Mouse (Mus musculus) kidney, embryonic 14.5 days (tissue): ENCODE results near the gene Srrm4. TPM values are rescaled to one million over a fixed set of nuclear protein-coding genes. Genes with fewer than 3 reads are reported as not detected.

Experiments
- polyA plus RNA-seq: library from polyadenylated mRNA; unstranded; fragments of >200 nt; fragmentation: Nextera tagmentation; extraction: Ambion mirVana; gene quantifications from 2 replicates; pipeline ENCODE4 v1.2.1, GENCODE M21; 2014

The Srrm4 gene
- polyA plus RNA-seq, 1 experiment from 2014 or later, result 0.32 TPM

Other genes with a start within 250 kb of the Srrm4 start
- gene Hspb8, start 169.0 kb downstream of the Srrm4 start, polyA plus RNA-seq, result 2.4 and 3.0 TPM in 2 replicates